Mouse (Mus musculus): ENCODE measurements around the gene Ptprn2.
A peak's percentile ranks its signal among the peaks of the same experiment; 100 is the strongest.

GRCm38 (mm10) chr12:117153671-117154355 is 668.3 kb downstream of the Ptprn2 start:
- TF ChIP-seq CTCF (IDR thresholded peaks at IDR 0.05; ENCODE audit: borderline replicate concordance, extremely low read depth, insufficient read depth, insufficient read length) (no peak), POLR2A (IDR thresholded peaks at IDR 0.05; ENCODE audit: borderline replicate concordance, extremely low read depth, insufficient read depth, insufficient read length, poor library complexity, severe bottlenecking) (peak; percentile 84)
